Mouse (Mus musculus): ENCODE results near the gene Vwc2. TPM values are rescaled to one million over a fixed set of nuclear protein-coding genes. Genes with fewer than 3 reads are reported as not detected.

Vwc2 gene
- polyA plus RNA-seq, 1 experiment from 2014 or later: 1.1 TPM

DNA sequence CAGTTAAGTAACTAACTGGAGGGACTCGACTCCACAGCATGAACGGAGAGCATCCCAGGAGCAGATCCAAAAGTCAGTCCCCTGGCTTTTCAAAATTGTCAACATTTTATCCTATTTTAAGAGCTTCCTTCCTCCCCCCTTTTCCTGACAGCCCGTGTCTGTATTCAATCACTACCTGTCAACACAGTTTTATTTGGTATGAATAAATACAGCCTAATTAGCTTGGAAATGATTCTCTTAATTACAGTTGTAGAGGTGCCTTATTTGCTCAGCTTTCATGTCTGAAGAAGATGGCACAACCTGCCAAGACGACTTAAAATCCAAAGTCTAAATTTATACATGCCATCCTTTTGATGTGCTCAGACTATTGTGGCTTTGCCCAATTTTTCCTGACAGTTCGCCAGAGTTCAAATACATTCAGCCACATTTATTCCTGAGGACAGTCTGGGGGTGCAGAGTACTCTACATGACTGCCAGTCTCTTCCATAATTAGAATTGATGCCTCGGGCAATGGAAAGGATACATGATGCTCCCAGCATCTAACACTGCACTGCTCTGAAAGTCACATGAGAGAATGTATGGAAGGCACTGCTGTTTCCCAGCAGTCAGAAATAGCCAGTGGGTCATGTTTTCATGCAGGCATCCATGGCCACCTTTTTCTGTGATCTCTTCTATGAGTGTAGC is 128.8 kb downstream of the Vwc2 start:
- WGBS: 58% methylated on average over 6 of the region's 6 CpGs
- no peaks in the 10 kb centered on the region for H3K27me3 ChIP-seq (replicated peaks)
- no peak for ATAC-seq (ENCODE audit: insufficient number of reproducible peaks, low FRiP score)
- no peaks in the 10 kb centered on the region for H3K4me1 ChIP-seq (replicated peaks)
- no peak overlapping the region for H3K27ac ChIP-seq (ENCODE audit: poor library complexity, severe bottlenecking)
- no peak overlapping the region for H3K4me2 ChIP-seq
- no peak overlapping the region for H3K4me3 ChIP-seq
- H3K9ac ChIP-seq: no peak overlapping the region
- no peaks in the 10 kb centered on the region for H3K36me3 ChIP-seq
- H3K9me3 ChIP-seq (replicated peaks): no peaks in the 10 kb centered on the region

DNA sequence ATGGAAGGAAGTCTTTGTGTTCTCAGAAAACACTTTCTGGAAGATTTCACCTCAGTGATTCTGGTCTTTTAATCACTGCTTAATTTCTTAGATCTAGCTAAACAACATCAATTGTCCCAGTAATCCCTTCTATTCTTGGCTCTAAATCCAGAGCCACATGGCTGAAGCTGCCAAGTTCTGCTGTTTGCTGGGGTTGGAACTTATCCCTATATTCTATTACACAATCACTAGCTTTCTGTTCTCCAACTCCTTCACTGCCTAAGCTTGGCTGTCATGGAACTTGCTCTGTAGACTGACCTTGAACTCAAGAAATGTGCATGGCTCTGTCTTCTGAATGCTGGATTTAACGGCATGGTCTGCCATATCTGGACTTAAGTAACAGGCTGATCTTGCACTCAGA is 143.3 kb downstream of the Vwc2 start:
- Histone ChIP-seq H3K4me2 (no peak overlapping the region), H3K9ac (no peak overlapping the region), H3K4me3 (no peak overlapping the region), H3K27ac (ENCODE audit: poor library complexity, severe bottlenecking) (no peak overlapping the region), H3K27me3 (replicated peaks) (no peaks in the 10 kb centered on the region), H3K9me3 (replicated peaks) (no peaks in the 10 kb centered on the region), H3K4me1 (replicated peaks) (no peaks in the 10 kb centered on the region), H3K36me3 (no peaks in the 10 kb centered on the region)
- WGBS: 82% methylated on average over 1 of the region's 1 CpGs
- ATAC-seq (ENCODE audit: insufficient number of reproducible peaks, low FRiP score): no peak

DNA sequence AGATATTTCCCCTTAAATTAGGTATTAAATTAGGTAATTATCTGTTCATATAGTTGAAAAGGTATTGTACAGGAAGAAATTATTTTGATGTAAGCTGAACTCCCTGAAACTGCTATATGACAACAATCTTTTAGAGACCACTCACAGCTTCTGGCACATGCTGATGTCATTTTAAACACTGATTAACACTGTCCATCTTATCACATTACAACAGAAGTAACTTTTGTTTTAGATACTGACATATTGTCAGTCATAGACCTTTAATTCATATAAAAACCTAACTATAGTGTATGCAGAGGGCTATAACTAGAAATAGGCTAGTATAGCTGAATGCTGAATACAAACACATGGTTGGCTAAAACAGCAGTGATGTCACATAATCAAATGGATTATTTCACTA is 166.1 kb downstream of the Vwc2 start:
- H3K9ac ChIP-seq: no peak overlapping the region
- no peaks in the 10 kb centered on the region for H3K27me3 ChIP-seq (replicated peaks)
- no peaks in the 10 kb centered on the region for H3K9me3 ChIP-seq (replicated peaks)
- H3K4me1 ChIP-seq (replicated peaks): no peaks in the 10 kb centered on the region
- no peaks in the 10 kb centered on the region for H3K36me3 ChIP-seq
- H3K4me3 ChIP-seq: no peak overlapping the region
- no peak for ATAC-seq (ENCODE audit: insufficient number of reproducible peaks, low FRiP score)
- no peak overlapping the region for H3K4me2 ChIP-seq
- H3K27ac ChIP-seq (ENCODE audit: poor library complexity, severe bottlenecking): no peak overlapping the region

DNA sequence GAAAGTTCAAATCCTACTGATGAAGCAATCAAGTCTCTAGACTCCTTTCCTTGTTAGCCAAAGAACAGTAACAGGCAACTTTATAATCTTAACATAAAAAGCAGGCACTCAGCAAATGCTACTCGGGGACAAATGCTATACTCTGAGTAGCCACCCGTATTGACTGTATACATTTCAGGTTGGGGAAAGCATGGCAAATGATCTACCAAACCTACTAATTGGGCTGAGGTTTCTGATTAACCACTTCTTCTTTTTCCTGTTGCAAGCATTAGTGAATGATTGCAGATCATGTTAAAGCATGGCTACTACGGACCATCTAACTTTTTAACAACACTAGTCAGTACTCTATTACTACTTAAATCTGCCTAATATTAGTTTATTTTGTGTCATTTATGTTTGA is 169.5 kb downstream of the Vwc2 start:
- ATAC-seq (ENCODE audit: insufficient number of reproducible peaks, low FRiP score): no peak
- H3K36me3 ChIP-seq: no peaks in the 10 kb centered on the region
- no peaks in the 10 kb centered on the region for H3K4me1 ChIP-seq (replicated peaks)
- H3K4me3 ChIP-seq: no peak overlapping the region
- H3K9me3 ChIP-seq (replicated peaks): no peaks in the 10 kb centered on the region
- no peak overlapping the region for H3K4me2 ChIP-seq
- H3K27me3 ChIP-seq (replicated peaks): no peaks in the 10 kb centered on the region
- 75% methylated on average over 3 of the region's 3 CpGs for WGBS
- no peak overlapping the region for H3K9ac ChIP-seq
- no peak overlapping the region for H3K27ac ChIP-seq (ENCODE audit: poor library complexity, severe bottlenecking)

Data from heart, embryonic 12.5 days (tissue).